Mouse (Mus musculus) neural tube, embryonic 10.5 days (tissue): ENCODE data around the gene Gnat1.
A peak's percentile ranks its signal among the peaks of the same experiment; 100 is the strongest.

ENCODE experiments used
- DNase-seq: peaks from one replicate; pipeline ENCODE4 v3.0.0-alpha.2; 2017; ENCODE audit warnings: low spot score; ENCODE audit errors: extremely low spot score

Gene Gnat1

GRCm38 (mm10) chr9:107645577-107645976, 33.9 kb downstream of the Gnat1 start:
- peak; percentile 88 for DNase-seq

- no peak for DNase-seq
These were observed 34.4 kb downstream of the Gnat1 start for GRCm38 (mm10) chr9:107645153-107645510.

DNA sequence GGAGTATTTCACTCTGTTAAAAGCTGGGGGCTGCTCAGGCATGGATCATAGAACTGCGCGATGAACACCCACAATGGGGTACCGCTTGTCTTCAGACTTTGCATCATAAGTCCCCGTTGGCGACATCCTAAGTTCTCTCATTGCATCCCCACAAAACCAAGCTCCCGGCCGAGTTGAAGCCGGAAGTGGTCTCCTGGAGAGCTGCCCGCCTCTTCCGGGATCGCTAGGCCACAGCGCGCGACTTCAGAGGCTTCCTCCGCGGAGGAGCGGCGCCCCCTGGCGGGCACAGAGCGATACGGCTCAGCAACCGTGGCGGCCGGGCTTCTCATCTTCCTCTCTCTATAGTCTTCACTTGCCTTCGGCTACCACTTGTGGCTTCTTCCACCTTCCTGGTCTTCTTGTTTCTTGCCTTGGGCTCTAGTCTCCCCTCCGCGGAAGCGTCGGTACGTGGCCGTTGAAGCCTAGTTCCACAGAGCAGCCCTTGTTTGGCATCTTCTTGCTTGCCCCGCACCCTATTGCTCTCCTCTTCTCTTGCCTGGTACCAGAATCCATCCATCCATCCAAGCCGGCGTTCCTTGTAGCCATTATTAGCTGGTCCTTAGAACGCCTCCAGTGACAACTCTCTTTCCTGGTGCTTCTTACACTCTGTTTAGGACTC, 34.9 kb downstream of the Gnat1 start:
- peak; percentile 97 for DNase-seq

DNA sequence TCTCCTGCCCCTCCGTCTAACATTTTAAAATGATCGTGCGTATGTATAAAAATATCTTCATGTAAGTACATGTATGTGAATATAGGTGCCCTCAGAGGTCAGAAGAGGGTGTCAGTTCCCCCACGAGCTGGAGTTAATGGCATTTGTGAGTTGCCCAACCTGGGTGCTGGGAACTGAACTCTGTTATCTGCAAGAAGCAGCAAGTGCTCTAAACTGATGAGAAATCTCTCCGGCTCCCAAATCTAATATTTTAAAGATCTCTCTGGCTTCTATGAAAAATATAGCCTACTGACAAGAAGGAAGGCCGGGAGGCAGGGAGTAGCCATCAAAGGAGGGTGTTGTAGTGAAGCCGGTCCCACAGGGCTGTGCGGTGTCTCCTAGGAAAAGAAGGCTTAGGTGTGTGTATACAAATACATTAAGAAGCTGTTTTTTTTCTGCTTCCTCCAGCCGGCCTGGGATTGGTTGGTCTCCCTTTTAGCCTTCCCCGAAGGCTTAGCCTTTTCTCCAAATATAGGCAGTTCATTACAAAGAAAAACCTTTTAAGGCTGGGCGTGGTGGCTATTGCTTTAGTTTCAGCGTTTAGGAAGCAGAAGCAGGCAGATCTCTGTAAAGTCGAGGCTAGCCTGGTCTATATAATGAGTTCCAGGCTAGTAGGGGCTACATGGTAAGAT, 35.8 kb downstream of the Gnat1 start:
- no peak for DNase-seq

DNA sequence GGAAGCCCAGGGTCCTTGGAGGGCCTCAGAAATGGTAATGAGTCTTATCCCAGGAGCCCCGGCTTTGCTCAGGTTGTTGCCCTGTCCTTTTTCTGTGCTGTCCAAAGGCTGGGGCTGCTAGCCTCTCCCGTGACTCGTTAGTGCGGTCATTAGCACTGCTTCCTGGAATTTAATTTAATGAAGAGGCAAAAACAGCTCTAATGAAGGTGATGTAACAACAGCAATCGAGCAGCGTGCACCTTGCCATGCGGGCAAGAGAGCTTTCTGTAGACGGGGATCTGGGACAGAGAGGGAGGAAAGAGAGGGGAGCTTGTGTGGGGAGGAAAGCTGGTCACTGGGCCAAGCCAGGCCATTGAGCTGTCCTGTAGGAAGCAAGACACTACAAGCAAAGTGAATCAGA, 37.8 kb downstream of the Gnat1 start:
- DNase-seq: no peak

DNA sequence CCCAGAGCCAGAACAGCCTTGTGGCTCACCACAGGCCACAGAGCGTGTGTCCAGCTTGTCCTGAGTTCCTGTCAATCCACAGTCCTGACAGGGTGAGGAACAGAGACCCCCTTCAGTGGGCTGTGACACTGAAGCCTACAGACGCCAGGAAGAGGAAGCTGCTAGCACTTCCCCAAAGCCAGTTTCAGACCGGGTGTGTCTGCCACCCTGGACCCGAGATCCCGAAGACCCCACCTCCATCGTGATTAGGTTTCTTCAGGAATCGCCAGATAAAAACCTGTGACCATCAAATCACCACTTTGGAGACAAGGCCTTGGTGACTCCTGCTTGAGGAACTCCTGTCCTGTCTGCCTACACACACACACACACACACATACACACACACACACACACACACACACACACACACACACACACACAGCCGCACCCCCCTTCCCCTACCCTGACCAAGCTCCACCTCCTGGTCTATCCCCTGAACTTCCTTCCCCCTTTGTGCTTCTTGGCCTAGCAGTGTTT, 39.2 kb downstream of the Gnat1 start:
- no peak for DNase-seq

DNA sequence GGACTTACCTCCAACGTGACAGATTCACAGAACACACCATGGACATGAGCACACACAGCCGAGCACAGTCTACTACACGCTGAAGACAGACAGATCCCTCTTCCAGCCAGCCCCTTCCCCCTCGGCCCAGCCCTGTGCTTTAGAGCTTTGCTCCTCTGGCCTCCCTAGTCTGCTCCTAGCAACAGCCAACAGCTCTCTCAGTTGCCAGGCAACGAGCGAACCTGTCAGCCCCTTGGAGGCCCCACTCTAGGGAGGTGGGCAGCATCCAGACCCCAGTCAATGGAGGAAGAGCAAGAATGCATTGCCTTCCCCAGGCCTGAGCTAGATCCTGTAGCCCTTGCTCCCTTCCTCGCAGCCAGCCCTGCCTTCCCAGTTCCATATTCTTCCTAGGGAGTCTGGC, 42.4 kb downstream of the Gnat1 start:
- DNase-seq: peak; percentile 63

DNA sequence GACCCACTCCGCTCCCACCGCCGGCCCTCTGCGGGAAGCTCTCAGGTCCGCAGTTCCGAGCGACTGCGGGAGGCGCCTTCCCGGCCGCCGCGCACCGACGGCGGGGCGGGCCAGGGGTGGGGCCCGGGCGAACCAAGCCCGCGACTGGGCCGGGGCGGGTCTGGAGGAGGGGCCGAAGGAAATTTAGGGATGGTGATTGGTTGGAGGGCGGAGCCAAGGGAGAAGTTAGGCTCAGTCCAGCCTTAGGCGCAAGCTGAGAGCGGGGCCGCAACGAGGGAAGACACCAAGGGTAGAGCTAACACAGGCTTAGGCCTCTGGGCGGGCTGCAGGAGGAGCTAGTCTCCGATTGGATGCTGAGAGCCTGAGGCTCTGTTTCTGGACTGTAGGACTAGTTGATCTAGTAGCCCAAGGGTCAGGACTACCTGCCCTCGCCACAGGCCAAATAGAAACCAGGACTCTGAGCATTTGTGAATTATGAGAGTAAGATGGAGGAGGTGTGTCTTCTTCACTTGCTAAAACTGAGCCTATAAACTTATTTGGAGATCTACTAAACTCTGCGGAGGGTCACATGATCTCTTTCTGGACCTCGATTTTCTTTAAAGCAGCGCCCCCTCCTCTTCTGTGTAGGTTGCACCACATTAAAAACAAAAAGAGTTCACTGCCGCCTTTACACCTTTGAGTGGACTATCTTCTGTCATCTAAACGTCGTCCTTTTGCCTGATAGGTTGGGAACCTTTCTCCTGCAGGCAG, 44.1 kb downstream of the Gnat1 start, which contains the start of gene Gnai2:
Gnai2 (minus strand) TSS at position 89 of the 750 bp plus-strand sequence.
- DNase-seq: peak; percentile 95

- peak; percentile 65 for DNase-seq
These were observed 44.9 kb downstream of the Gnat1 start for GRCm38 (mm10) chr9:107634406-107635278.

- DNase-seq: no peak
These were observed 45.7 kb downstream of the Gnat1 start for GRCm38 (mm10) chr9:107633661-107634405.

- DNase-seq: peak; percentile 74
These were observed 46.3 kb downstream of the Gnat1 start for GRCm38 (mm10) chr9:107633091-107633660.

DNA sequence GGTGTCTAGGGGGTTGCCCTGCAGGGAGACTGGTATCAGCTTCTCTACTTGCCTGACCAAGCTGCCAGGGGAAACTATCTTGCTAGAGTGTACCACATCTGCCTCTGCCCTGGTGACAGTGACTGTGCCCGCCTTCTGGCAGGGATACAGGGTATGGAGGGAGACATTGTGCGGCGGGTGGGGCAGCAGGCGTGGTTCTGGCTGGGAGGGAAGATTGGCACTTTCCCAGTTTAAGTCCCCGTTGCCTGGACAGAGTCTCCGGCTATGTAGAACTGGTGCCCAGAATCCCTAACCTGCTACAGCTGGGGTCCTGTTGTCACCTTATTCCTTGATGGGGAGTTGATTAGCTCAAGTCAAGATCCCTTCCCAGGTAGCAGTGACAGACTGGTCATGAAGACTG, 47.0 kb downstream of the Gnat1 start:
- no peak for DNase-seq

DNA sequence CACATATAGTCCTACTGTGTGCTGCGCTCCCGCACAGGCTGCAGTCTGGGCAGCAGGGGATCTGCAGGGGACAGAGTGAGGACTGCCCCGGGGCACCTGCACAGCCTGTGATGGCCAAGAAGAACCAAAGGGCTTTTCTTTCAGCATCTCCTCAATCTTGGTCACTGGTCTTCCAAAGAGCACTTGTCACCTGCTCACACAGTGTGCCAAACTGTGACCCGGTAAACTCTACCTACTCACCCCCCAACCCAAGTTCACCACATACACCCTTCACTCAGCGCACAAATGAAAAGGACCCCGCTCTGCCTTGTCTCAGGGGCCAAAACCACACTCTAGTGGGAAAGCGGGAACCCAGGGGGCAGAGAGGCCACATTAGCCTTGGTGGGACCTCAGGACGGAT, 47.7 kb downstream of the Gnat1 start:
- no peak for DNase-seq

- no peak for DNase-seq
These were observed 48.1 kb downstream of the Gnat1 start for GRCm38 (mm10) chr9:107631311-107631826.

- DNase-seq: no peak
These were observed 48.9 kb downstream of the Gnat1 start for GRCm38 (mm10) chr9:107630576-107630975.

DNA sequence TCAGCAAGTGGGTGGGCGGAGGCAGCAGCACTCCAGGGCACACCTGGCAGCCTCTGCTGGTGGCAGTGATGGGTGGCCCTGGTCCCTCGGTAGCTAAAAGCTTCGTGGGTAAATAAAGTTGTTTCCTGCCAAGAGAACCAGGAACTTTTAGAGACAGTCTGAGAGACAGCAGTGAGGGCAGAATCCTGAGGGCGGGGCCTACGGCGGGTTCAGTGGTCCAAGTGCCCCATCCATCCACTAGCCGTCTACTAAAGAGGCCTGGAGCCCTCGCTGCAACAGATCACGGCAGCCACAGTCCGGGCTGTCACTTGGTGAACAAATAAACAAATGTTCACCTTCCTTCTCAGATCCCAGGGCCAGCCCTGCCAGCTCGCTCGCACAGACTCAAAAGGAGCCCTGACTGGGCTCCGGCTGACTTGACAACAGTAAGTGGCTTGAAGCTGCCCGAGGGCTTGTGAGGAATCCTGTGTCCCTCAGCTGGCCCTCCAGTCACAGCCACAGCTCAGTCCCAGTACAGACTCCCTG, 49.5 kb downstream of the Gnat1 start:
- peak; percentile 68 for DNase-seq

DNA sequence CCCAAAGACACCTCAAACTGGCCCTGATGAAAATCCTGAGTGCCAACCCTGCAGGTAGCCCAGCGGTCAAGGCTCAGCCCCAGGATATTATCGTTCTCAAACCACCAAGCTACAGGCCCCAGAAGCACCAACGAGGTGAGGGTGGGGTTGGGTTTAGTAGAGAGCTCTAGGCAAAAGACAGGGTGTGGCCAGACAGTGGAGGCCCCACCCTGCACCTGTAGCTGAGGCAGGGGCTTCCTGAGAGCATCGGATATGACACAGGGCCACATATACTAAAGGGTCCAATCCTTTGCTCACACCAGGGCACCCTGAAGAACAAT, 50.1 kb downstream of the Gnat1 start:
- no peak for DNase-seq

GRCm38 (mm10) chr9:107628721-107629410, 50.6 kb downstream of the Gnat1 start:
- no peak for DNase-seq
